Mouse (Mus musculus) adrenal gland, postnatal 14 days (tissue): ENCODE measurements around the gene Ccdc174. TPM values are rescaled to one million over a fixed set of nuclear protein-coding genes. Genes with fewer than 3 reads are reported as not detected.
"Not testable (repeated sequence)": the region's sequence is repeated elsewhere in the genome, so short reads cannot be mapped to it uniquely, and the experiment has no call there.

Experiments used
- DNase-seq: peaks from one replicate; pipeline ENCODE4 v3.0.0; 2021; ENCODE audit warnings: mixed read lengths
- long read RNA-seq, 2 experiments: library from polyadenylated mRNA; stranded (forward); transcript quantifications; one replicate each; pipeline ENCODE4 v2.0.0; 2021
- total RNA-seq: library from RNA; stranded (reverse); gene quantifications from 2 replicates; pipeline ENCODE4 v1.2.3, GENCODE M21; 2021

Ccdc174 gene
- total RNA-seq = 29.1 and 34.7 TPM in 2 replicates
- long read RNA-seq, experiment 1, transcript Ccdc174-201 (11 exons, 1,752 nt) = major isoform, 33 of 39 reads
- long read RNA-seq, experiment 1, partial matches to known transcripts = 3 of 39 reads
- long read RNA-seq, experiment 1, other reads (novel, unspliced or antisense) = 3 of 39 reads
- long read RNA-seq, experiment 2, transcript Ccdc174-201 (11 exons, 1,752 nt) = major isoform, 24 of 30 reads
- long read RNA-seq, experiment 2, partial matches to known transcripts = 4 of 30 reads
- long read RNA-seq, experiment 2, other reads (novel, unspliced or antisense) = 1 of 30 reads

DNA sequence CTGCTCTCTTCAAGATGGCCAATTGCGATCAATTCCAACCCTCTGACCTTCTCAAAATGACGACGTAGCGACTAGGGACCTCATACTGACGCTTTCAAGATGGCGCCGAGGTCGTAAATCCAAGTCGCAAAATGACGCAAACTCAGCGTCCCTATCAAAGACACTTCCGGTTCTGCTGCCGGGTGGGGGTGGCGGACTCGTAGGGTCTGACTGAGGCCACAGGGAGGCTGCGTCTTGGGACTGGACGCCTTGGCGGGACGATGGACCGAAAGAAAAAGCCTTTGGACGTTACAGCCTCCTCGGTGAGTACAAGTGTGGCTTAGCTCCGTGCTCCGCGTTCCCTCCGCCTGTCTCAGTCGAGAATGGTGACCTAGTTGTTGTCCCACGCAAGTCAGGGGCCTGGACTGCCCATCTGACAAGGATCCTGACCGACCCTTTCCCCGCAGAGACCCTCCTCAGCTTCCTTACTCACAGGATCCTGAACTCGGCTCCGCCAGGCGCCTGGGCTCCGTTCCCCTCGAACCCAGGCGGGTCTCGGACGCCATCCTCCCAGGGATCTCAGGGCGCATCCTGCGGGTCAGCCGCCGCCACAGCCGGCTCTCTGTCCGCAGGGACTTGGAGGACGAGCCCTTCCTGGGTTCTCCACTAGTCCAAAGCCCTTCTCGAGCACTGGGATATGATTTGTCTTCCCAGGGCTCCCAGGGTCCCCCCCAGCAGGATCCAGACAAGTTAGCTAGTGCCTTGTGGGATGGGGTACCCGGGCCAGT is at the start of gene Ccdc174:
Gene Ccdc174 (plus strand): TSS at position 169 of the 767 bp plus-strand sequence.
- DNase-seq = peak; percentile 94

DNA sequence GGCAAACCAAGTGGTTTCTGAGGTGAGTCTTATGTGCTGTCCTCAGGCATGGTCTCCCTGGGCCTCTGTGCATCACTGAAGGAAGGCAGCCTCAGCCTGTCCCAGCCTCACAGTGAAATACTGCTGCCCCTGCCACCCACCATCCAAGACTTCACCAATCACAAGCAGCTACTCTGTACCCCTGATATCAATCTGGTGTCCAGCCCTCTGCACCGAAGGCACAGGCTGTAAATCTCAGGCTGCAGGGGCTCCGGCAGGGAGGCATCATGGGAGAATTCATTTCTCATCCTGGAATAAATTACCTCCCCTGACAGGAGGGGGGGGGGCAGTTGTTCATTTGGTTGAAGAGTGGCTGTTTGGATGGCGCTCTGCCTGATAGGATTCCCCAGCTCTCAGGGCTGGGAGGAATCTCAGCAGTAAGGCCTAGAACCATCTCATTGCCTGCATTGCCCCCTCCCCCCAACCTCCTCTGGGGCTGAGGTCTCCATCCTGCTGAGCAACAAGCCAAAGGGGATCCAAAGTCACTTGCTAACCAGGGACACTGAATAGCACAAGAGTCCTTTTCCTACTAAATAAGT is 44.9 kb upstream of the Ccdc174 start:
- DNase-seq = no peak

DNA sequence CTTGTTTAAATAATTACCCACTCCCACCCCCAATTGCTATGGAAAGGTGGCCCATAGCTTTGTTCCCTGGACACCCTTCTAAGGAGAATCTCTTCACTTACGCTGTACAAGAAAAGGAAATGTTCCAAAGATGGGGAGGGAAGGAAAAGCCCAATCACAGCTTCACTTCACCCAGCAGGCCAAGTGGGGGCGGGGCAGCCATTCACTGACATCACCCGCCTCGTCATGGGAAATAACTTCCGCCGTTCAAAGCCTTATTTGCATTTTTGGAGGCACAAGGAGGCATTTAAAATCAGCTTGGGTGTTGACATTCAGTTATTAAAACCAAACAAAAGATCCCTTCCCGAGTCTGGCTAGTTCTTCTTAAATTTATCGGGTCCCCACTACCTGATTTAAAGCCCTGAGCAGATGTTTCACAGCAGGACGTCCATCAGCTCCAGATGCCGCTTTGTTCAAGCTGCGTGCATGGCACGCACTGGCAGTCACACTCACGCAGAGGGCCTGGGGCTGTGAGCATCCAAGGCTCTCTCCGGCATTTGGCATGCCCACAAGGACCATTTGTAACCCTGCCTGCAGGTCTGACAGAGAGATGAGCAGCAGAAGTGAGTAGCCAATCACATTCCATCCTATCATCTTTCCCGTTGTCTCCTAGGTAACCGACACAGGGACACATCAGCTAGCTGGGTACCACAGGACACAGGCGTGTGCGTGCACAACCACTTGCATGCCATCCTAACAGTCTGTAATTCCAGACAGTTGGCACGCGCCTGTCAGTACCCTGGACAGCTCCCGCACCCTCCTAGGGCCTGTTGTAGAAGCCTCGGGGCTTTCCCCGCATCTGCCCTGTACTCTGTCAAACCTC is 38.6 kb upstream of the Ccdc174 start:
- peak; percentile 88 for DNase-seq

DNA sequence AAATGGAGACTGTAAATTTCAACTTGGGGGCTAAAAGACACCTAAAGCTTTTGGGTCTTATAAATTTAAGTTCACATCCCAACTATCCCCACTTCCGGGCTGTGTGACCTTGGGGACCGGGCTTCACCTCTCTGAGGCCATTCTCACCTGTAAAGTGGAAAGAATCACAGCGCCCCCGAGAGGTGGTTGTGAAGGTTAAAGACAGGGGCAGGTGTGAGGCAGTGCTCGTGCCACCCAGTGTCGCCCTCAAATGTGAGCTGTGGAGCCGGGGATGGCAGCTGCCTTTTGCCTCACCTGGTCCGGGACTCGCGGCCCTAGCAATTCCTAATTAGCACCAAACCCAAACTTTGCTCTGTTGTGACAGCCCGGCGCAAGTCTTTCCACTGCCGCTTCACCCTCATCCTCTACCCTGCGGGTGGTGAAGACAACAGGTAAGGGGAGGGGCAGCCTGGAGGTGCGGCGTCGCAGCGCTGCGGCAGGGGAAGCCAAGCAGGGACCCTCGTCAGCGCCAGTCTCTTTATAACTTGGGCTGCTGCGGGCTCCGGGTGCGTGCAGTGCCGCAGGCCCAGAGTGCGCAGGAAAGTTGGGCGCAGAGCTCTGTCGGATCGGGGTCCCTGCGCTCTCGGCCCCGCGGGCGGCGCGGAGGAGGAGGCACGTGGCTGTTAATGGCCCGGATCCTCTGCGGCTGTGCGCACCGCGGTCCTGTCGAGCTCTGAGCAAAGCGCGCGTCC is 34.8 kb upstream of the Ccdc174 start:
- no peak for DNase-seq

DNA sequence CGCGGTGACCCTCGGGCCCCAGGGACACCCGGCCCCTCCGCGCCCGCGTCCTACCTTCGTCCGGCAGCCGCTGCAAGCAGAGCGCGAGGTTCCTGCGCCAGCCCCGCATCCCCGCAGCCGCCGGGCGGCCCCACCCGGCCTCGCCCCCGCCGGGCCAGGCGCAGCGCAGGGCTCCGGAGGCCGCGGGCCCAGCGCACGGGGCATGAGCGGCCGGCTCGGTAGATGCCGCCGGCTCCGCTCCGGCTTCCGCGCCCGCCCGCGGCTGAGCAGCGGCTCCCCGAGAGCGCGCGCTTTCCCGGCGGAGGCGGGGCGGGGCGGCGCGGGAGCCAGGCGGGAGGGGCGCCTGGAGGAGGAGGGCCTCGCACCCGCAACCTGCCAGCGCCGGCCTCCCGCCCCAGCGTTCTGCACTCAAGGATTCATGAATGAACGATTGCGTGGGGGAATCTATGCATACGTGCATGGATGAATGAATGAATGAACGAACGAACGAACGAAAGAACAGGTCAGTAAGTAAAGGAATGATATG is 34.2 kb upstream of the Ccdc174 start:
- DNase-seq = peak; percentile 30

DNA sequence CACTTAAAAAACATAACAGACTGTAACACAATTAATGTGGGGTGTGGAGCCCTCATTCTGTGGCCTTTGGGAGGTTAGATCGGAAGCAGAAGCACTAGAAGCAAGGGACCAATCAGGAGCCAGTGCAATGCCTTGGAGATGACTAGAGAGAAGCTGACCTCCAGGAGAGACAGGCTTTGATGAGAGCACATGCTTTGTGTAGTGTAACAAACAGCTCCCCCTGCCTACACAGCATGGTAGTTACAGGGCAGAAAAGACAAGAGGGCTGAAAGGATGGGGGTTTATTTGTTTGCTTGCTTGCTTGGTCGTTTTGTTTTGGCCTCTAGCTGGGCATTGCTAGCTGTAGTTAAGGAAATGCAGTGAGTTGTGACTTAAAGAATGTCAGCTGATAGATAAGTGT is 25.3 kb upstream of the Ccdc174 start:
- DNase-seq = peak; percentile 48

DNA sequence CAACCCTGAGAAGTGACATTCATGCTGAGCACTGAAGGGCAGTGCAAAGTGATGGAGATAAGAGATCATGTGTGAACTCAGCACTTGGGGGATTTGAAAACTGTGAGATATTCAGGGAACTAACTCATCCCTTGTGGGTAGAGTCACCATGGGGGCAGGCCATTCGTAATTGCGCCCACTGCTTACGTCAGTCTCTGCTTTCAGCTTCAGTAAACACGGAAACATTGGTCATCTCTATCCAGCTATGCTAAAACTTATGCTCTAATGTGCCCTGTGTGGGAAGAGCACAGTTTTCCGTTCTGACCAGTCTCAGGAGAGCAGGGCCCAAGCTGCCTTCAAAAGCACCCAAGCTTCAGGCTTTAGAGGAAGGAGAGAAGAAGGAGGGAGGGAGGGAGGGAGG is 19.5 kb upstream of the Ccdc174 start:
- DNase-seq = no peak

DNA sequence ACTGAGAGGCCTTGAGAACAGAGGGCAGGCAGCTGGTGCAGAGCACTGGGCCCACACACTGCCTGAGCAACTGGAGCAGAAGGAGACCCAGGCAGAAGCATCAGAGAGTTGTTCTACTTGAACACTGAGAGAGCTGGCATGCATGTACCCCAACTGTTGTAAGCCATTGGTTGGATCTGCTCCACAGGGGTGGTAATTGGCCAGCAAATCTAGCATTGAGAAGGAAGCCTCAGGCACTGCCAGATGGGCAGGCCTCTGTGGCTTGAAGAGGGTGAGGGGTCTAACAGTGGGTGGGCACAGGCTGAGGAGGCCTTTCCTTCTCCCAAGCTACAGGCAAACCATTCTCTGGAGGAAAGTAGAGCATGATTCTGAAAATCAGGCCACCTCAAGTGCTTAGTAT is 15.0 kb upstream of the Ccdc174 start:
- DNase-seq = no peak

DNA sequence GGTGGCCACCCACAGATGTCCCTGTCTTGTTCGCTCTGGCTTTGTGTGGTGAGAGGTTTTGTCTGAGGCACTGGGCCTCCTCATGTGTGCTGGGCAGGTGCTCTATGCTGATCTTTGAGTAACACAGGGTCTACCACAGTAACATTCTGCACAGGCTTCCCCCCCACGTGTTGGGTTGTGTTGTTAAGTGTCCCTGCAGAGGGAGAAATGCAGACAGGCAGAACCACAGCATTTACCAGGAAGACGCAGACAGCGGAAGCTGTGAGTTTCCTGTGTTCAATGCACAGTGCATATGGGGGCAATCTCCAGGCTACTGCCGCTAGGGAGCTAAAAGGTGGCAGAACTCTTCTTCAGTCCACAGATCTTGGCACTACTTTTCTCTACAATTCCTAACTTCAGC is 13.3 kb upstream of the Ccdc174 start:
- DNase-seq = no peak

DNA sequence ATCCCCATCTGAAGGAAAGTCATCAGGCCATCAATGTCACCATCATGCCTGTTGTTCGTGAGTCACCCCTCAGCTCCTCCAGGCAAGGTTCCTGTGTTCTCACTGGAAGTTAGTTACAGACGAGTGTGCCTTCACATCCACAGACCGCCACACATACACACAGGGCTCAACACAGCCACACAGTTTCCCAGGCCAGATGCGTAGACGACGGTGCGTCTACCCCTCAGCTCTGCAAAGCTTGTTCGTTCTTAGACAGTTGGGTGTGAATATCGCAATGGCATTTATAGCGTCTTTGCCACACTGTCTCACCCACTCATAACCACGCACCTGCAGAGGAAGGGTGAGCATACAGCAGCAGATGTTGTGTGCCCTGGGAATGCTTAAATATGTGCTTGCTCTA is 12.3 kb upstream of the Ccdc174 start:
- DNase-seq = no peak

DNA sequence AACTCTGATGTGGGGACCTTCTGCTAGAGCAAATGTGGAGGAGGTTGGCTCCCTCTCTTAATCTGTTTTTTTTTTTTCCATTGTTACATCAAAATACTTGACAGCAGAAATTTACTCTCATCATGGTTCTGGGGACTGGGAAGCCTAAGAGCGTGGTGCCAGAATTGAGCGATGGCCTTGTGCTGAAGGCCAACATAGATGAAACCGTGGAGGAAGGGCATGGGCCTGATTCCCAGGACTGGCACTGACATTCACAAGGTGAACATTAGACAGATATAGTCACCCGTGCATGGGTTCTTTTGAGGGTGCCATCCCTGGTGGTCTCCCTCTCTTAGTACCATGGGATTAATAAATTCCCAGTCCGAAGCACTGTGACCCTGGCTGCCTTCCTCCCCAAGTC is 9.8 kb upstream of the Ccdc174 start:
- DNase-seq = peak; percentile 66

DNA sequence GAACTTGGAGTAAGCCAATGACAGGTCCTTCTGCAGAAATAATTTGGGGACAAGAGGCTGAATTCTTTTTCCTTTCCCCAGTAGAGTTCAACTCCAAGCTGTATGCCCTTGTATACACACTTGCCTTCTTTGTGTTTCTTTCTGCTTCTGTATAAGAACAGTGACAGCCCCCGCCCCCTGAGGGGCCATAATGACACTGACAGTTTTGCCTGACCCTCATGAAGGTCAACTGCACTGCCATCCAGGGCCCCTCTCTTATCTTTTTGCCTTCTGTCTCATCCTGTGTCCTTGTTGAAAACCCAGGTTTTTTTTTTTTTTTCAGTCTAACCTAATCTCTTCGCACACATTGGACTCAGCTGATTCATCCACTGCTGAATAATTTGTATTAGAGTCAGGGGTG is 5.1 kb upstream of the Ccdc174 start:
- DNase-seq = peak; percentile 57

DNA sequence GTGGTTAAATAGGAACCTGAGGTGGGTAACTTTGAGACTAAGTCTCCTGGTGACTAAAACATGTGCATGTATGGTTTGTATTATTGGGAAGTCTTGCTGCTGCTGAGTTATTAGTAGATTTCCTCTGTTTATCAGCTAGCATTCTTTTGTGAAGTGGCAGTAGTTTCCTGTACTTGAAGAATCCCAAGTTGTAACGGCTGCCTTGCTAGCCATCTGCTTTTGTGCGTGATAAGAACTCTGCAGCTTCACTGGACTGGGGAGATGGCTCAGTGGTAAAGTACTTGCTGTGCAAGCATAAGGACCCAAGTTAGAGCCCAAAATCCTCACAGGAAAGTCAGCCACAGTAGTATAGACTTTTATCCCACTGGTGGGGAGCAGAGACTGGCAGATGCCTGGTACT is 6.0 kb downstream of the Ccdc174 start:
- no peak for DNase-seq

DNA sequence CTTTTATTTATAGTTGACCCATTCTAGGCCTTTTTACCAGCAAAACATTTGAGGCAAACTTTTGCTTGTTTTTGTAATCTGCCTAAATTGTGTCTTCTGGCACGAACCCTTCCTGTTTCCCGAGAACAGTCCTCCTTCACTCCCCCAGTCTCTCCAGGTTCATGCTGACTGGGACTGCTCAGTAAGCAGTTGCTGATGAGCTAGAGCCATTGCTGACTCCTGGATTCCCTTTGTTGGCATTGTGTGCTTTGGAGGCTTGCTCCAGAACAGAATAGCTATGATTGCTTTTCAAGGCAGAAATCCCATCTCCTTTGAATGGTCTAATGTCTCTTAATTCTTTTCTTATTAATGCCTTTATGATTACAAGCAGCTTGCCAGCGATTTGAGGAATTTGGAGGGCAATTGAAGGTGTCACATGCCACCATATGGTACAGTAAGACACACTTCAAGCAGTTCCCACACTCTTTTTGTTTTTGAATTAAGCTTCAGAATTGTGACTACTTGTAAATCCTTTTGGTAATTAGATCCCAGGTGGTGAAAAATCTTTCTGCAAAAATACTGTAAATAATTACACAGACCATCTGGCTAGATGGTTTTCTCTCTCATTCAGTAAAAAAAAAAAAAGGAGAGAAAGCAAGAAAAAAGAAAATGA is 11.5 kb downstream of the Ccdc174 start:
- DNase-seq = no peak

DNA sequence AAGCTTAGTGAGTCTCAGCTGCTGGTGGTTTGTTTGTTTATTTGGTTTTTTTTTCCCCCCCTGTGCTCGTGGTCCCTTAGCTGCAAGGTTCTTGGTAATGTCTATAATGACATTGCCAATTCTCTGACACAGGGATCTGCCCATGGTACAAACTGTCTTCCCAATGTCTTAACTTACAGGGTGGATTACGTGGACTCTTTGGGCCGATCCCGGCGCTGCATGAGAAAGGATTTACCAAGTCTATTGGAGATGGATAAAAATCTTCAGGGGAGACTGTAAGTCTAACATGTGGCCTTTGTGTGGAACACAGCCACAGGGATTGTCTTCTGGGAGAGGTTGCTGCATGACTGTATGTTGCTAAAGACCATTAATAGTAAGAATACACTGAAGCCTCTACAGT is 12.8 kb downstream of the Ccdc174 start:
- peak; percentile 5 for DNase-seq

DNA sequence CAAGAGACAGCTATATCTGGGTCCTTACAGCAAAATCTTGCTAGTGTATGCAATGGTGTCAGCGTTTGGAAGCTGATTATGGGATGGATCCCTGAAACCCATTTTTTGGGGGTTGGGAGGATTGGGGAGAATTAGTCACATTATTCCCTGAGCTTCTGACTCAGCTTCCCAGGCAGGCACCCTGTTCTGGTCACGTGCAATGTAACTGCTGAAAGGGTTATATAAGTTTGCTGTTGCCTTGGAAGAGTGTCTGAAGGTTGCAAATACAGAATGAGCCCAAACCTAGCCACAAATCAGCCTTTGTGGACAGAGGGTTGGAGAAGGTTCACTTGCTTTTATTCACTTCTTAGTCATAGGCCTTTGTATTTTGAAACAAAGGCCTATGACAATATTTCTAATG is 13.9 kb downstream of the Ccdc174 start:
- peak; percentile 59 for DNase-seq

DNA sequence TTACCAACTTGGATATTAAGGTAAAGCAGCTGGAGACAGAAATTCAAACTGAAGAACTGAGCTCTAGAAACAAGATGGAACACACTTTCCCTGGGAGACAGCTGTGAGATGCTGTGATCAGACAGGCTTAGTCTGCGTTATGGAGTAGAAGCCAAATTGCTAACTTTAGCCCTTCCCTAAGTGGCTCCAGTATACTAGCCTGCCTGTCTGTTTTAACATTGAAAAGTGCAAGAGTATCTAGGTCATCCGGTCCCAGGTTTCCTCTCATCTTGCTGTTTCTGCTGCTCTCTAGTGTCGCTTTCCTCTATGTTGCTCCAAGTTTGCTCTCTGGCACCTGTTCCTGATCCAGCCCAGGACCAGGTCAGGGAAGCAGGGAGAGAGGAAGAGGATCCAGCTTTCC is 18.9 kb downstream of the Ccdc174 start:
- DNase-seq = no peak

DNA sequence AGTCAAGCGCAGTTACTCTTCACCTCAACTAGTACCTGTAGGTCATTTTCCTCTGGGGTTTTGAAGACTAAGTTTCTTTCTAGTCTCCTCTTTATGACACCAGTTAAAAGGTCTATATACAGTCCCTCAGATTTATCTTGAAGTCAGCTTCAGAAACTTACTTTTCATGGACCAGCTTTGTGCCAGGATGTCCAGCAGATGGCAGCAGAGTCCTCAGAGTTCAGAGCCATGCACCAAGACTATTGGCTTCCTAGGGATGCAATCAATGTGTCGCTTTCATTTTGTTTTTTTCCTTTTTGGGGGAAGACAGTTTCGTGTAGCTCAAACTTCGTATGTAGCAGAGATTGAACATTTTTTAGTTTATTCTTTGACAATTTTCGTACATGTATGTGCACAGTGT is 23.7 kb downstream of the Ccdc174 start:
- peak; percentile 88 for DNase-seq

DNA sequence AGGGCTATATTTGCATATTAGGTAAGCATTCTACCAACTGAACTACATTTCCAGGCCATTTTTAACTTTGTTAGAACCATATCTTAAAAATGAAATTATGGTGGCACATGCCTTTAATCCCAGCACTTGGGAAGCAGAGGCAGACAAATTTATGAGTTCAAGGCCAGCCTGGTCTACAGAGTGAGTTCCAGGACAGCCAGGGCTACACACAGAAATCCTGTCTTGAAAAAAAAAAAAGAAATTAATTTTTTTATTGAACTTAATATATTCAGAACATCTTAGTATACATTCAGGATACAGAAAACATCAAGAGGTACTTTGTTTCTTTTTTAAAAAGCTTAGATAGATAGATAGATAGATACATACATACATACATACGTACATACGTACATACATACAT is 24.7 kb downstream of the Ccdc174 start, which contains the start of gene 4930590J08Rik:
Gene 4930590J08Rik (plus strand): TSS at position 301 of the 400 bp plus-strand sequence.
- DNase-seq = not testable (repeated sequence)

DNA sequence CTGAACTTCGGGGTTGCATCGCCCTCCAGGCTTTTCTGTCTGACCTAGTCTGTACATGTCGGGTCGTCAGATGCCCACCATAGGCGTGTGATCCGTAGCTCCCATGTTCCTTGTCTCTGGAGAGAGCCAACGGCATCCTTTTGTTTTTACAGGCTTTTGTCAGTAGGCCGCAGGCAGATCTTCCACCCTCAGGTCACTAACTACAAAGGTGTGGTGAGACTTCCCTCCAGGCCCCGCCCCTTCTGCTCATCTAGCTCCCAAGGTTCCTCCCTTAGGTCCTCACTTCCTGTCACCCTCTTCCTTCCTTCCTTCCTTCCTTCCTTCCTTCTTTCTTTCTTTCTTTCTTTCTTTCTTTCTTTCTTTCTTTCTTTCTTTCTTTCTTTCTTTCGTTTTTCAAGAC is 36.2 kb downstream of the Ccdc174 start:
- DNase-seq = no peak

DNA sequence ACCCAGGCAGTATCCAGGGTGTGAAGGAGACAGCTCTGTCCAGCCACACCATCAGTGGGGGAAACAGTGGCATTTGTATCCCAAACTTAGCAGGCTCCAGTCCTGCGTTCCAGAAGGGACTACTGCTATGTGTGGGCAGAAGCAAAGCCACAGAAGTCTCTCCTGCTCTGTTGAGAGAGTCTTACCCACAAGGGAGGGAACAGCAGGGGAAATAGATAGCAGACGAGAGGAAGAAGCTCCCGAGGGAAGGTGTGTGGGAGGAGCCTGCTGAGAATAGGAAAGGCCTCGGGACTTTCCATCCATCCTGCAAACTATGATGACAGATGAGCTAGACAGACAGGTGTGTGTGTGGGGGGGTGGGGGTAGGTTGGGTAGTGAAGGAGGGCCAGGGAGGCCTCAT is 39.4 kb downstream of the Ccdc174 start:
- no peak for DNase-seq
